8 mouse cellular contexts compared by ENCODE assay signal in the genomic region with DNA sequence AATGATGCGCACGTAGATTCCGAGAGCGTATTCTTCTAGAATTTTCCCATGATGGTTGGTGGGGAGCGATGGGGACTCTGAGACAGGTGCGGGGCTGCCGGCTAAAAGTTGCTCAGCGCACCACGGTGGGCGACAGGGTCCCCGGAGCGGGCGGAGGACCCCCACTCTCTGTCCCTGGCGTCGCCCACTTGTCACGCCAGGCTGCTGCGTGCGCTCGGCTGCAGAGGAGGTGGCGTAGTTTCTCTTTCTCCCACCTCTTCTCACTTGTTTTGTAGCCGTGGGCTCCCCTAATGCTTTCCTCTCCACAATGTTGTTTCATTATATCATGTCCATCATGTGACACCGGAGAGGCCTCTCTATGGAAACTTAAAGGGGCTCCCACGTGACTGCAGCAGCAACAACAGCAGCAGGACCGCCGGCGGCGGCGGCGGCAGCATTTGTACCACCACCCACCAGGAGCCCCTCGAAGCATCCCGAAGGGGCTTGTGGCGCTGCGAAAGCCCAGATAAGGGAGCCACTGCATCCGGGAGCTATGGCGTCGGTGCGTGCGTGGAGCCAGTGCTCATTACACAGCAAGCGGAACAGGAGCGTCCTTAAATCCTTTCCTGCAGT.
DNase-seq lines count a peak whose midpoint lies in the region; ATAC-seq and TF ChIP-seq lines count a peak whose summit lies in the region.

No protein-coding gene starts in this region.

- TF ChIP-seq CTCF in heart, adult 2 months (IDR thresholded peaks at IDR 0.05): no peak

- under 1% methylated on average over 40 of the region's 40 CpGs for WGBS in heart, adult 2 months
- WGBS in limb, embryonic 11.5 days: 1% methylated on average over 40 of the region's 40 CpGs
- under 1% methylated on average over 40 of the region's 40 CpGs for WGBS in midbrain, embryonic 13.5 days
- WGBS in stomach, embryonic 14.5 days: 1% methylated on average over 40 of the region's 40 CpGs

- peak overlapping the region; percentile 95 for H3K4me3 ChIP-seq in heart, adult 2 months
- peak overlapping the region; percentile 68 for H3K4me3 ChIP-seq in limb, embryonic 11.5 days (ENCODE audit: low read depth, low read length)
- peak overlapping the region; percentile 79 for H3K4me3 ChIP-seq in midbrain, embryonic 13.5 days (replicated peaks)
- peak overlapping the region; percentile 73 for H3K4me3 ChIP-seq in stomach, embryonic 14.5 days (ENCODE audit: low read depth, low read length)

- peak; percentile 90 for DNase-seq in 3T3-L1 (ENCODE audit: low read depth, low spot score)
- DNase-seq in embryo, embryonic 9.5 days (ENCODE audit: extremely low spot score): peak; percentile 54
- peak; percentile 82 to 84 for DNase-seq in heart, adult 2 months
- DNase-seq in kidney, adult 18-20 months: peak; percentile 82
- peak; percentile 64 for DNase-seq in limb, embryonic 11.5 days (ENCODE audit: low spot score)

- H3K27me3 ChIP-seq in heart, adult 2 months (ENCODE audit: control insufficient read depth, insufficient read depth, low read length): no peaks in the 10 kb centered on the region
- H3K27me3 ChIP-seq in limb, embryonic 11.5 days (ENCODE audit: control insufficient read depth, insufficient read depth, low read length): peaks cover 64% of the 10 kb centered on the region
- H3K27me3 ChIP-seq in midbrain, embryonic 13.5 days: peaks cover 66% of the 10 kb centered on the region
- peaks cover 35% of the 10 kb centered on the region for H3K27me3 ChIP-seq in stomach, embryonic 14.5 days (ENCODE audit: control insufficient read depth, insufficient read depth, low read length)

- H3K4me1 ChIP-seq in heart, adult 2 months (ENCODE audit: control insufficient read depth, insufficient read depth, low read length): peaks cover 14% of the 10 kb centered on the region
- peaks cover 21% of the 10 kb centered on the region for H3K4me1 ChIP-seq in limb, embryonic 11.5 days (ENCODE audit: control insufficient read depth, insufficient read depth, low read length)
- H3K4me1 ChIP-seq in midbrain, embryonic 13.5 days (replicated peaks): peaks cover 45% of the 10 kb centered on the region
- H3K4me1 ChIP-seq in stomach, embryonic 14.5 days (ENCODE audit: control insufficient read depth, insufficient read depth, low read length): peaks cover 22% of the 10 kb centered on the region; the same call in 1 of the 2 replicates

- TF ChIP-seq EP300 in heart, adult 2 months (IDR thresholded peaks at IDR 0.05; ENCODE audit: insufficient read depth, low read depth, low read length): peak; percentile 11; the same call in 1 of the 2 replicates

- H3K9me3 ChIP-seq in limb, embryonic 11.5 days (ENCODE audit: control insufficient read depth, low read length): no peaks in the 10 kb centered on the region
- no peaks in the 10 kb centered on the region for H3K9me3 ChIP-seq in midbrain, embryonic 13.5 days
- no peaks in the 10 kb centered on the region for H3K9me3 ChIP-seq in stomach, embryonic 14.5 days (ENCODE audit: control insufficient read depth, low read depth, low read length)

- peak overlapping the region; percentile 100 for H3K27ac ChIP-seq in heart, adult 2 months
- H3K27ac ChIP-seq in limb, embryonic 11.5 days (replicated peaks; ENCODE audit: low read depth, low read length): no peak overlapping the region
- peak overlapping the region; percentile 51 for H3K27ac ChIP-seq in midbrain, embryonic 13.5 days
- no peak overlapping the region for H3K27ac ChIP-seq in stomach, embryonic 14.5 days (ENCODE audit: low read length)

- peak overlapping the region; percentile 100 for H3K4me2 ChIP-seq in limb, embryonic 11.5 days (ENCODE audit: low read depth, severe bottlenecking)
- peak overlapping the region; percentile 100 for H3K4me2 ChIP-seq in midbrain, embryonic 13.5 days (replicated peaks)
- peak overlapping the region; percentile 100 for H3K4me2 ChIP-seq in stomach, embryonic 14.5 days (replicated peaks; ENCODE audit: low read depth, low read length)

- H3K79me2 ChIP-seq in heart, adult 2 months (replicated peaks; ENCODE audit: control insufficient read depth, insufficient read depth, low read length): peaks cover 4% of the 10 kb centered on the region; the same call in 1 of the 2 replicates

- H3K9ac ChIP-seq in heart, adult 2 months (ENCODE audit: low read depth, low read length): peak overlapping the region; percentile 92
- no peak overlapping the region for H3K9ac ChIP-seq in limb, embryonic 11.5 days (ENCODE audit: low read length)
- peak overlapping the region; percentile 60 for H3K9ac ChIP-seq in midbrain, embryonic 13.5 days (replicated peaks)
- H3K9ac ChIP-seq in stomach, embryonic 14.5 days (replicated peaks; ENCODE audit: low read depth, low read length): no peak overlapping the region

- TF ChIP-seq POLR2A in heart, adult 2 months (IDR thresholded peaks at IDR 0.05; ENCODE audit: insufficient read depth, low read depth, low read length): peak; percentile 72; the same call in 1 of the 2 replicates

- intact Hi-C loops in heart, adult 2 months (cut with DNase I): no loop called here

- ATAC-seq in activated CD4-positive, CD25-positive, alpha-beta regulatory T cell, adult 4 months: peak; percentile 44
- no peak for ATAC-seq in limb, embryonic 11.5 days (ENCODE audit: insufficient number of reproducible peaks, low FRiP score, low TSS enrichment, low read depth)
- ATAC-seq in midbrain, embryonic 13.5 days: peak; percentile 18; the same call in 1 of the 2 replicates
- ATAC-seq in stomach, embryonic 14.5 days (ENCODE audit: insufficient number of reproducible peaks, insufficient read depth, low FRiP score, low read depth): no peak

- H3K36me3 ChIP-seq in heart, adult 2 months (ENCODE audit: control insufficient read depth, insufficient read depth, low read length): peaks cover 26% of the 10 kb centered on the region
- no peaks in the 10 kb centered on the region for H3K36me3 ChIP-seq in limb, embryonic 11.5 days (ENCODE audit: control insufficient read depth, insufficient read depth, low read length)
- no peaks in the 10 kb centered on the region for H3K36me3 ChIP-seq in midbrain, embryonic 13.5 days
- H3K36me3 ChIP-seq in stomach, embryonic 14.5 days (ENCODE audit: control insufficient read depth, insufficient read depth, low read length): no peaks in the 10 kb centered on the region

Comparison
In these comparisons a context has a peak if more than half of its experiments do, and no peak if none do; other contexts are left out.
1. ATAC-seq: peak in activated CD4-positive, CD25-positive, alpha-beta regulatory T cell, adult 4 months (single experiment) and midbrain, embryonic 13.5 days (single experiment); none in limb, embryonic 11.5 days (single experiment) and stomach, embryonic 14.5 days (single experiment).
2. H3K27ac ChIP-seq: peak in heart, adult 2 months (single experiment) and midbrain, embryonic 13.5 days (single experiment); none in limb, embryonic 11.5 days (single experiment) and stomach, embryonic 14.5 days (single experiment).
3. H3K9ac ChIP-seq: peak in heart, adult 2 months (single experiment) and midbrain, embryonic 13.5 days (single experiment); none in limb, embryonic 11.5 days (single experiment) and stomach, embryonic 14.5 days (single experiment).
4. Peak in every context shown above with its lines, with median percentiles within 50 percentile points of each other: DNase-seq, H3K4me3 ChIP-seq and H3K4me2 ChIP-seq.